Mouse (Mus musculus) A20 (cell line): ENCODE data around the gene Unc13c.

Experiments used
- DNase-seq: peaks from one replicate; pipeline ENCODE4 v3.0.0-alpha.2; 2011; ENCODE audit warnings: low read depth, low spot score

Unc13c gene

GRCm38 (mm10) chr9:73882393-73882919 is 86.3 kb downstream of the Unc13c start:
- no peak for DNase-seq

- DNase-seq, result no peak
These were observed 101.2 kb downstream of the Unc13c start for GRCm38 (mm10) chr9:73867410-73868067.

DNA sequence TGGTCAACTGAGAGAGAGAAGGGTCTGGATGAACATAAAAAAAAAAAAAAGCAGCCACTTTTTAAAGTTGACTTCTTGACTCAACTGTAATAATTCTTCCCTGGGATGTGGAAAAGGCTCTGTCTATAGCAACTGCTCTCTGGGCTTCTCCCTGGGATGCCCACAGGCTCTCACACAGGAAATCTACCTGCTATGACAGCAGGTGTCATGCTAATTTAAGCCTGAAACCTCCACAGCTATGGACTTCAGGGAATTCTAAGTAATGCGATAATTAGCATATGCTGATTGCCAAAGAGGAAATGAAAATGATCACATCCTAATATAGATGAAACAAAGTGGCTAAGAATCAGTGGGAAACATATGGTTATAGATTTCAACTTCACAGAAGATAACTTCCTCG is 102.1 kb downstream of the Unc13c start:
- DNase-seq, result no peak

- no peak for DNase-seq
These were observed 109.3 kb downstream of the Unc13c start for GRCm38 (mm10) chr9:73859469-73859868.

DNA sequence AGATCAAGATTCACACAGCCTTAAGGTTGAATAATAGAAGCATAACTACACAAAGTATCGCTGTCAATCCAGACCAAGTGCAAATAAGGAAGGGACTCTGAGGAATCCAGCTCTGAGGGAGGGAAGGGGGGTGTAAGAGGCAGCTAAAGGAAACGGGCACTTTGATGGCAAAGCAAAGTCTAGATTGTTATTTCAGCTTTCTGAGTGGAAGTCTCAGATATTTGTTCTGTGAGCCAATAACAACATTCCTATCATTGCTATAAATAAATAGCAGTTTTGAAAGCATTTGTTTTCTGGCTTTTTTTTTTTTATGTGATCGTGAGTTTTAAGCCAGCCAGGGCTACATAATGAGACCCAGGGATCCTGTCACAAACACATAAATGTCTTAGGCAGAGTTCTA is 114.5 kb downstream of the Unc13c start:
- DNase-seq, result no peak

GRCm38 (mm10) chr9:73806681-73807080 is 162.1 kb downstream of the Unc13c start:
- no peak for DNase-seq

GRCm38 (mm10) chr9:73774616-73775015 is 194.2 kb downstream of the Unc13c start:
- DNase-seq, result no peak

GRCm38 (mm10) chr9:73755185-73755584 is 213.6 kb downstream of the Unc13c start:
- DNase-seq, result no peak

DNA sequence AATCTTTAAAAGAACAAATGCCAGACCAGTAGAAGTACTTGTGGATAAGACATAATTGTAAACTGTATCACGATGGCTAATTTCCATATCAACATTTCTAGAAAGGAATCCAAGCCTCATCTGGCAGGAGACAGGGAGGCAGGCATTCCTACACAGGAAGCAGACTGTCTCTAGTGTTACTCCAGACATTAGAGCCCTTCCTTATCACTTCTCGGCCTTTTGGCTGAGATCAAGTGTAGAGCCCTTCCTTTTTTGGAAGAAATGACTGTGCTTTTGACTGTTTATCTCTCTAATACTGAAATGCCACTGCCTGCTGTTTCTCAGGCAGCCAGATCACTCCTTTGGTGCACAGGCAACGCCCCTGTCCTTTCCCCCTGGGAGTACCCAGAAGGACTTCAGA is 215.3 kb downstream of the Unc13c start:
- no peak for DNase-seq

- DNase-seq, result no peak
These were observed 217.4 kb downstream of the Unc13c start for GRCm38 (mm10) chr9:73751344-73751743.

- no peak for DNase-seq
These were observed 234.3 kb downstream of the Unc13c start for GRCm38 (mm10) chr9:73734446-73734845.

GRCm38 (mm10) chr9:73725717-73726662 is 242.8 kb downstream of the Unc13c start:
- DNase-seq, result no peak

- DNase-seq, result no peak
These were observed 244.0 kb downstream of the Unc13c start for GRCm38 (mm10) chr9:73724776-73725175.

GRCm38 (mm10) chr9:73713508-73713907 is 255.3 kb downstream of the Unc13c start:
- DNase-seq, result no peak

DNA sequence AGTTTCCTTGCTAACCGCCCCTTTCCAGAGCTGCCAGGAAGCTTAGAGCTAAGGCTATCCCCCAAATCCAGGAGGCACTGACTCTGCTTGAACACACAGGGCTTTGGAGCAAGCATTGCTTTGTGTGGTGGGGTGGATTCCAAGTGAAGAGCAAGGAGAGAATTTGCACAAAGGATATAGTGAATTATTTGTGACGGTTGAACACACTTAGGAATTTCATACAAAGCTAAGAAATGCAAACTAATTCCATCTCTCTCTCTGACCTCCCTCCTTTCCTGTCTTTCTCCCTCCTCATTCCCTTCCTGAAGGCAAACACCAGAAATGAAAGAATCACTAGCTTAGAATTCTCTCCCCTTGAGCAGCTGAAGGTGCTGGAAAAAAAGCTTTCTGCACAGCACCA is 271.7 kb downstream of the Unc13c start:
- DNase-seq, result no peak

DNA sequence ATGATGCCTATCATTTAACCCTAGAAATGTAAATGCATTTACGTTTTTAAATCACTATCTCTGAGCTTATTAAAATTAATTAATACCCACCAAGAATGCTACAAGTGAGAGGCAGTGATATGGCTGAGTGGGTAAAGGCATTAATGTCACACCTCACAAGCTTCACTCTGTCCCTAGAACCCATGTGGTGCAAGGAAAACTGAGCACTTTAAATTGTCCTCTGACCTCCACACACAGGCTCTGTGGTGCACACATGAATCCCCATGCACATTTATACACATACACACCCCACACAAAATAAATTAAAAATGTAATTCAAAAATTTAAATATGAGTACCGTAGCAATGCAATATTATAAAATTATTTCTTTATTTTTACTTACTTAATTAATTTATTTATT is 287.2 kb downstream of the Unc13c start:
- no peak for DNase-seq

- DNase-seq, result no peak
These were observed 287.9 kb downstream of the Unc13c start for GRCm38 (mm10) chr9:73680545-73681495.

GRCm38 (mm10) chr9:73671656-73672212 is 297.0 kb downstream of the Unc13c start:
- DNase-seq, result no peak

GRCm38 (mm10) chr9:73670040-73670439 is 298.7 kb downstream of the Unc13c start:
- no peak for DNase-seq

GRCm38 (mm10) chr9:73662839-73663238 is 305.9 kb downstream of the Unc13c start:
- DNase-seq, result no peak

- DNase-seq, result no peak
These were observed 319.7 kb downstream of the Unc13c start for GRCm38 (mm10) chr9:73649088-73649487.
